Mouse (Mus musculus) left cerebral cortex, adult 8-10 months (tissue): ENCODE measurements at regions not wholly inside any gene's neighbourhood (a gene's known extent, or its start where the extent isn't known, plus 50 kb on each side); places are given as distances from the start of the nearest gene placed in this dataset.
"Not testable (repeated sequence)": the region's sequence is repeated elsewhere in the genome, so short reads cannot be mapped to it uniquely, and the experiment has no call there.

Source experiments
- DNase-seq, 2 experiments: peaks; one replicate each; pipeline ENCODE4 v3.0.0; 2022; ENCODE audit warnings: low spot score in 2 of 2
- microRNA-seq, 2 experiments: library from miRNA; unstranded; fragments of <30 nt; microRNA quantifications; one replicate each; pipeline ENCODE4 v1.2.0; 2022

DNA sequence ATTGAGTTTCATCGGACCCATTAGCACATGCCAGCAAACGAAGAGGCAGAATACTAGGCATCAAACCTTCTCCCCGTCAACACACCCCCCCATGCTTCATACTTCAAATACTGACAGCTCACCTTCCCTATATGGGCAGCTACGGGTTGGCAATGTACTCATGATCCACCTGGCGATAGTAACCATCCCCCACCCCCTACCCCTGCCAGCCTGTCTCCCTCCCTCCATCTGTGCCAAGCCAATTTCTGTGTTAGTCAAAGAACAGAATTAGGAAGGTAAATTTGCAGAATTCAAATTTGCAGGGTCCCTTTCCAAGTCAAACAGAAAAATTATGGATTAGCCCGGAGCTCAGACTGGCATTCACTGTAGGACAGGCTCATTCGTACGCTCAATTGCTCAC is 75.3 kb upstream of the Med13l start:
- DNase-seq, result no peak

DNA sequence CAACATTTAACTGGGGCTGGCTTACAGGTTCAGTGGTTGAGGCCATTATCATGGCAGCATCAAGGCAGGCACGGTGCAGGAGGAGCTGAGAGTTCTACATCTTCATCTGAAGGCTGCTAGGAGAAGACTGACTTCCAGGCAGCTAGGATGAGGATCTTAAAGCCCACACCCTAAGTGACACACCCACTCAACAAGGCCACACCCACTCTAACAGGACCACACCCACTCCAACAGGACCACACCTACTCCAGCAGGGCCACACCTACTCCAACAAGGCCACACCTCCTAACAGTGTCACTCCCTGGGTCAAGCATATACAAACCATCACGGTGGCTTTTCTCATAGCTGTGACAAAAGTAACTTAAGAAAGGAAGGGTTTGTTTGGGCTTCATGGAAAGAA is 68.0 kb upstream of the Med13l start:
- DNase-seq, result not testable (repeated sequence)

- no peak for DNase-seq
These were observed 65.6 kb upstream of the Med13l start for GRCm38 (mm10) chr5:118494649-118495477.

GRCm38 (mm10) chr5:118495478-118495760 is 65.1 kb upstream of the Med13l start:
- no peak for DNase-seq

DNA sequence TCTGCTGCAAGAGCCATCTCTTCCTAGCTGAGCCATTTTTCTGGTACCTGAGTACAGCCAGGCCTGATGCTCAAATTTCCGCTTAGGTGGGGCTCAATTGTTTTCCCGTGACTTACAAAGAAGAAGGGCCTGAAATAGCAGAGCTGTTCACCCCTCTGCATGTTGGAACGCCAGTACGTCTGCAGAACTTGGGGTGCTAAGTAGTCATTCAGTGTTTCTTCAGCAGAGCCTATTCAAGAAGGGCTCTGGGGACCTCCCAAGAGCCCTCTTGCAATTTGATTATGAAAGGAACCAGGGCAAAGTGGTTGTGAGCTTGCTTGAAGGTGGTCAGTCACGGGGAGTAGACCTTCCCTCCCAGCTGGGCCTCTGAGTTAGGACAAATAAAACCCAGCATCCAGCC is 58.9 kb upstream of the Med13l start:
- no peak for DNase-seq

DNA sequence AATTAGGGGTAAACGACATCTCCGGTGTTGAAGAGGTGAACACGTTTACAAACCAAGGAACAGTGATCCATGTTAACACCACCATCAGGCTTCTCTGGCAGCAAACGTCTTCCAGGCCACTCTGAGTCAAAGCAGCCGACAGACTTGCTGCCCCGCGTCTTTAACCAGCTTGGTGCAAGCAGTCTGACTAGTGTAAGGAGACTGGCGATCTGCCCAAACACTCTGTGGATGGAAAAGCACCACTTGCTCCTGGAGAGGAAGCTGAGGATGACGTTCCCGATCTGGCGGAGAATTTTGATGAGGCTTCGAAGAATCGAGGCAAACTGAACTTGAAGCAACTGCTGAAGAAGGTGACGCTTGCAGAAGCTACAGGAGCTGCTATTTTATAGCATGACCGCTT is 57.5 kb upstream of the Med13l start:
- DNase-seq, result no peak

- no peak for DNase-seq
These were observed 56.3 kb upstream of the Med13l start for GRCm38 (mm10) chr5:118504170-118504569.

- DNase-seq, result no peak
These were observed 55.6 kb upstream of the Med13l start for GRCm38 (mm10) chr5:118504926-118505325.

DNA sequence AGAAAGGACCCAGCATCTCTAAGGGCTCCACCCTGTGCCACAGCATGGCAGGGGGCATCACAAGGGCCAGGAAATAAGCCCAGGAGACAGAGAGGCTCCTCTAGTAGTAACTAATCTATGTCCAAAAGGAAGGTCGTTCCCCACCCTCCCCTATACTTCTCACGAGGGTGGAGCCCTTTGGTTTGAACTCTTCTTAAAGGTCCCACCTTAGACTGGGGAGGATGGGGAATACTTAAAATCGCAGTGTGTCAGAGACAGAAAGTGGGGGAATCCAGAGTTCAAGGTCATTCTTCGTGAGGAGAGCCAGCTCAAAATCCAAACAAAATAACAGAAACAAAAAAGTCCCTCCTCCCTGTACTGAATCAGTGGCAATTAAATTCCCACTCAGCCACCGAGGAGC is 50.6 kb upstream of the Med13l start:
- no peak for DNase-seq

Small RNAs in the stretch of these regions (microRNA-seq; reads per million reads assigned to microRNA genes)
- 0 to 0.44 reads per million in 2 experiments for gene Gm26455
